Mouse (Mus musculus): ENCODE results near the gene Ckap5. TPM values are rescaled to one million over a fixed set of nuclear protein-coding genes. Genes with fewer than 3 reads are reported as not detected.
"Not testable (repeated sequence)": the region's sequence is repeated elsewhere in the genome, so short reads cannot be mapped to it uniquely, and the experiment has no call there.

The Ckap5 gene
- 91.6 and 114 TPM in 2 replicates for total RNA-seq (2017)

DNA sequence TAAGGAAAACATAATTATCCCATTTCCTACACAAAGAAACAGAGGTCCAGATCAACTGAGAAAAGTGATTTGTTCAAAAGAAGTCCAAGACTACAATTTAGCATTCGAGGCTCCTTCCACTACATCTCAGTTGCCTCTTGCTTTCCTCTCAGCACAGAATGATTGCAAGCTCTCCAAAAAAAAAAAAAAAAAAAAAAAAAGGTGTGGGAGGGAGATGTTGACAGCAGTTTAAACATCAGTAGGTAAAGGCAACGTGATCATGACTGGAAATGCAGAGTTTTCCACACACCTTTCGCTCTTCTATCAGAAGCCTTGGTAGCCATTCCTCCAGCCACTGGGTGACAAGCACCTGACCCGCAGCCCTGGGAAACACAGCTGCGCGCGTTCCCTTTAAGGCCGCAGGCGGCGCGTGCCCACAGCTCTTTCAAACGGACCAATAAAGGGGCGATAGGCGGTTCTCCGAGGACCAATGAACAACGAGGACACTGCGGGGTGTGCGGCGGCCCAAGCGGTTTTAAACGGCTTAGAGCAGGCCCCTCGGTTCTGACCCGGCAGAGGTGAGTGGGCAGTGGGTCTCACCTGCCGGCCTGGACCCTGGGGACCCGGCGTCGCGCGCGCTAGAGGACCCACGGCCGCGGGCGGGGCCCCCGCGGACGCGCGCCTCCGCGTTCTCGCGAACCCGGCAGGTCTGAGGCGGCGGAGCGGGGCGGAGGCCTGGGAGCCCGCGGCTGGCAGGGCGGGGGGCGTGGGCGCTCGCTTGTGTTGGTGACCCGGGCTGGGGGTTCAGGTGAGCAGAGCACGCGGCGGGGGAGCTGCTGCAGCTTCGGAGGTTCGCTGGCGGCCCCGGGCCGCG lies at the start of gene Ckap5:
Ckap5 (plus strand) TSS at position 469 of the 853 bp plus-strand sequence.
- peak; percentile 100 for ATAC-seq (replicated peaks in 1 of 2; ENCODE audit: insufficient read depth in 1 of 2, low FRiP score in 2 of 2, low TSS enrichment in 1 of 2, low read depth in 1 of 2, poor library complexity in 2 of 2, severe bottlenecking in 2 of 2)

GRCm38 (mm10) chr2:91476841-91477240 lies 49.7 kb upstream of the Ckap5 start:
- no peak for ATAC-seq (replicated peaks in 1 of 2; ENCODE audit: insufficient read depth in 1 of 2, low FRiP score in 2 of 2, low TSS enrichment in 1 of 2, low read depth in 1 of 2, poor library complexity in 2 of 2, severe bottlenecking in 2 of 2)

DNA sequence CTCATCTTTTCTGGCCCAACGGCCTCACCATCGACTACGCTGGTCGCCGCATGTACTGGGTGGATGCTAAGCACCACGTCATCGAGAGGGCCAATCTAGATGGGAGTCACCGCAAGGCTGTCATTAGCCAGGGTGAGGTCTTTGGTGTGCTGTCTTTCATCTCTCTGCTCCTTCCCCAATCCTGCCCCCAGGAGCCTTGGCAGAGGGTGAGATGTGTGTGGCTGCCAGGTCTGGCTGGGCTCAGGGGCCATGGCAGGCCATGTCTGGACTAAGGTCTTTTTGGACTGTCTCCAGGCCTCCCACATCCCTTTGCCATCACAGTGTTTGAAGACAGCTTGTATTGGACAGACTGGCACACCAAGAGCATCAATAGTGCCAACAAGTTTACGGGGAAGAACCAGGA lies 46.2 kb upstream of the Ckap5 start:
- no peak for ATAC-seq (replicated peaks in 1 of 2; ENCODE audit: insufficient read depth in 1 of 2, low FRiP score in 2 of 2, low TSS enrichment in 1 of 2, low read depth in 1 of 2, poor library complexity in 2 of 2, severe bottlenecking in 2 of 2)

- ATAC-seq (replicated peaks in 1 of 2; ENCODE audit: insufficient read depth in 1 of 2, low FRiP score in 2 of 2, low TSS enrichment in 1 of 2, low read depth in 1 of 2, poor library complexity in 2 of 2, severe bottlenecking in 2 of 2), result peak; percentile 62 to 65; a peak in 2 of 4 replicates
Measured at GRCm38 (mm10) chr2:91480805-91481514, 45.6 kb upstream of the Ckap5 start.

DNA sequence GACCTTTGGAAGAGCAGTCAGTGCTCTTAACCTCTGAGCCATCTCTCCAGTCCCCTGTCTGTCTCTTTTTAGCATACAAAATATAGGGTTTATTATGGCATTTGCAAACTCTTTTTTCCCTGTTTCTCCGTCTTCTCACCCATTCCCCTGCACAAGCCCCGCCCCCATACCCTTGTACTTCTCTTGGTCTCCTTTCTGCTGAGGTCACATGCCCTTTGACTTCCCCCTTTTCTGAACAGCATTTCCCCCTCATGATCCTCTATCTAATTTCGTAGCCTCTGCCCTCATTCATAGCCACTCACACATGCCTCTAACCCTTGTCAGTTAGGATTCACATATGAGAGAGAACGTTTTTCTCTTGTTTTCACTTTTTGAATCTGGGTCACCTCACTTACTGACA lies 41.9 kb upstream of the Ckap5 start:
- peak; percentile 61 to 76 for ATAC-seq (replicated peaks in 1 of 2; ENCODE audit: insufficient read depth in 1 of 2, low FRiP score in 2 of 2, low TSS enrichment in 1 of 2, low read depth in 1 of 2, poor library complexity in 2 of 2, severe bottlenecking in 2 of 2)

GRCm38 (mm10) chr2:91485256-91485655 lies 41.3 kb upstream of the Ckap5 start:
- no peak for ATAC-seq (replicated peaks in 1 of 2; ENCODE audit: insufficient read depth in 1 of 2, low FRiP score in 2 of 2, low TSS enrichment in 1 of 2, low read depth in 1 of 2, poor library complexity in 2 of 2, severe bottlenecking in 2 of 2)

GRCm38 (mm10) chr2:91487295-91487694 lies 39.3 kb upstream of the Ckap5 start:
- ATAC-seq (replicated peaks in 1 of 2; ENCODE audit: insufficient read depth in 1 of 2, low FRiP score in 2 of 2, low TSS enrichment in 1 of 2, low read depth in 1 of 2, poor library complexity in 2 of 2, severe bottlenecking in 2 of 2), result not testable (repeated sequence)

DNA sequence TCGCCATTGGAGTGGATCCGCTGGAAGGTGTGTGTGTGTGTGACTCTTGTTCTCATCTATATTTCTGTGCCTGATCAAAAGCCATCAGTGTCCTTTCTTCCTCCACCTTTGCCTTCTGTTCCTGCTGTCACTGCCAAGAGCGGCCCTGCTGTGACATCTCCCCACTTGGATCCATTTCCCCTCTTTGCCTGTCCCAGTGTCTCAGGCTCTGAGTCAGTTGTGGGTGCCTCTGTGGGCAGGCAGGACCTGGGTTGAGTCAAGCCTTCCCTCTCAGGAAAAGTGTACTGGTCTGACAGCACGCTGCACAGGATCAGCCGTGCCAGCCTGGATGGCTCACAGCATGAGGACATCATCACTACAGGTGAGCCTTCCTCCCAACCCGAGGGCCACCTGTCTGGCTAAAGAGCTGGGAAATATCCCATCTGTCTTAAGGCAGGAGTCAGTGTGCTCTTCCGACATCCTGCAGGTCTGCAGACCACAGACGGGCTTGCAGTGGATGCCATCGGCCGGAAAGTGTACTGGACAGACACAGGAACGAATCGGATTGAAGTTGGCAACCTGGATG lies 34.4 kb upstream of the Ckap5 start:
- no peak for ATAC-seq (replicated peaks in 1 of 2; ENCODE audit: insufficient read depth in 1 of 2, low FRiP score in 2 of 2, low TSS enrichment in 1 of 2, low read depth in 1 of 2, poor library complexity in 2 of 2, severe bottlenecking in 2 of 2)

DNA sequence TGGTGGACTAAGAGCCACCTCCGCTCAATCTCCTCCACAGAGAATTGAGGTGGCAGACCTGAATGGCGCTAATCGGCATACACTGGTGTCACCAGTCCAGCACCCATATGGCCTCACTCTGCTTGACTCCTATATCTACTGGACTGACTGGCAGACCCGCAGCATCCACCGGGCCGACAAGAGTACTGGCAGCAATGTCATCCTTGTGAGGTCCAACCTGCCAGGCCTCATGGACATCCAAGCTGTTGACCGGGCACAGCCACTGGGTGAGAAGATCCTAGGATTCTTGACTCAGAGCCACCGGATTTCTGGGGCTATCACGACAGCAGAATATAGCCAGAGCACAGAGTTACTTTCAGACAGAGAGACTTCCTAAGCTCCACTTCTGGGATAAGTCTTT lies 32.6 kb upstream of the Ckap5 start:
- ATAC-seq (replicated peaks in 1 of 2; ENCODE audit: insufficient read depth in 1 of 2, low FRiP score in 2 of 2, low TSS enrichment in 1 of 2, low read depth in 1 of 2, poor library complexity in 2 of 2, severe bottlenecking in 2 of 2), result no peak

DNA sequence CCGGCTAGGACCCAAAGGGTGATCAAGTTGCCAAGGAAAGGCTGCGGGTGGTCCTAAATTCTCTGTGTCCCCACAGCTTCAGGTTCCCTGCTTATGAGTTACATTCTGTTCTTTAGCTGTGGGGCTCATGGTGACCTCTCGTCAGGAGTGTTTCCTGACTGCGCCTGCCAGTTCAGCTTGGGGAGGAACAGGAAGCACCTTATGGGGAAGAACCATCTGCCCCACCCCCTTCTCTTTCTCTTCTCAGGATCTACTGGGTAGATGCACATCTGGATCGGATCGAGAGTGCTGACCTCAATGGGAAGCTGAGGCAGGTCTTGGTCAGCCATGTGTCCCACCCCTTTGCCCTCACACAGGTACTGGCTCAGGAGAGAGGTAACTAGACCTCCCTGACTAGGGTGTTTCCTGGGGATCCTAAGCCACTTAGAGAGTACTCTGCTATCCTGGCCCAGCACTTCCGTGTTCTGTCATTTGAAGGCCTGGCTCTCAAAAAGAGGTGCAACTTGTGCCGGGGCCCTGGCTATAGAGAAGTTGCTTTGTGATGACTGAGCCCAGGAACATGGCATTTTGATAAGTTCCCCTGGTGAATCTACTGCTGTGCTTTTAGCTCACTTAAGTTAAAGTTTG lies 28.4 kb upstream of the Ckap5 start:
- ATAC-seq (replicated peaks in 1 of 2; ENCODE audit: insufficient read depth in 1 of 2, low FRiP score in 2 of 2, low TSS enrichment in 1 of 2, low read depth in 1 of 2, poor library complexity in 2 of 2, severe bottlenecking in 2 of 2), result peak; percentile 78 to 80

DNA sequence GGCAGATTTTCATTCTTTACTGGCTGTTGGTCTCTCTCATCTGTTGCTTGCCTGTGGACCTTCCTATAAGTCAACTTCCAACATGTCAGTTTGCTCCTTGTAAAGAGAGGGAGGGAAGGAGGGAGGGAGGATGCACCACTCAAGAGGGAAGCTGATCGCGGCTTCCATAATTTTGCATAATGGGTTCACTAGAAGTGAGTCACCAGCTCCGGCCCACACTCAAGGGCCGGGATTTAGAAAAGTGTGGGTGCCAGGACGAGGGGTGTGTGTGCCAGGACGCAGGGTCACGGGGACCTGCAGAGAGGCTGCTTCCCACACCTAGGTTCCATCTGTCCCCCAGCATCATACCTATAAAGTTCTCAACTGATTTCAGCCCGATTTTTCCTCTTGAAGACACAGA lies 18.5 kb upstream of the Ckap5 start:
- ATAC-seq (replicated peaks in 1 of 2; ENCODE audit: insufficient read depth in 1 of 2, low FRiP score in 2 of 2, low TSS enrichment in 1 of 2, low read depth in 1 of 2, poor library complexity in 2 of 2, severe bottlenecking in 2 of 2), result no peak

- no peak for ATAC-seq (replicated peaks in 1 of 2; ENCODE audit: insufficient read depth in 1 of 2, low FRiP score in 2 of 2, low TSS enrichment in 1 of 2, low read depth in 1 of 2, poor library complexity in 2 of 2, severe bottlenecking in 2 of 2)
Measured at GRCm38 (mm10) chr2:91517186-91517585, 9.4 kb upstream of the Ckap5 start.

- no peak for ATAC-seq (replicated peaks in 1 of 2; ENCODE audit: insufficient read depth in 1 of 2, low FRiP score in 2 of 2, low TSS enrichment in 1 of 2, low read depth in 1 of 2, poor library complexity in 2 of 2, severe bottlenecking in 2 of 2)
Measured at GRCm38 (mm10) chr2:91527147-91527486, 555 bp downstream of the Ckap5 start.

DNA sequence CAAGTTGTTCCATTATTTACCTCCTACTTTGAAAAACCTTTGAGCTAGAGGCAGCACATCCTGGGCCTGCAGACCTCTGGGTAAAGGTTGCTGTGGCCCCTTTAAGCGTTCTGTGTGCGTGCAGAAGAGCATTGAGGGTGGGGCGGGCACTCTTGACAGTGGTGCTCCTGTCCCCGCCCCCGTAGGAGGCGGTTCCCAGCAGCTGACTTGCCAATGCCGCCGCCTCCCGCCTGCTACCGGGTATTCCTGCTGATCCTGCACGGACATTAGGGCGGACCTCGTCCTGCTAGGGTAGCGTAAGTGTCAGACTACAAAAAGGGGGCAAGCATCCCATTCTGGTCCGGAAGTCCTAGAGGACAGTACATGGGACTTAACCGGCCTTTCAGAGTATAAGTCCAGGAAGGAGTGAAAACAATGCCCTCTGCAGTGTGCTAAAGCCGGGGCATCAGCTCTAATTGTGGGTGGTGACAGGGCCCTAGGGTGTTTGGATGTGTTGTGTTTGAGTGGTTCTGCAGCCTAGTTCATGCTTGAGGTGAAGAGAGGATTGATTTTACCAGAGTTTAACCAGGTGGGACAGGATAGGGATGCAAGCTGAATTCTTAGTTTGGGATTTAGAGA lies 11.1 kb downstream of the Ckap5 start:
- ATAC-seq (replicated peaks in 1 of 2; ENCODE audit: insufficient read depth in 1 of 2, low FRiP score in 2 of 2, low TSS enrichment in 1 of 2, low read depth in 1 of 2, poor library complexity in 2 of 2, severe bottlenecking in 2 of 2), result peak; percentile 99

- no peak for ATAC-seq (replicated peaks in 1 of 2; ENCODE audit: insufficient read depth in 1 of 2, low FRiP score in 2 of 2, low TSS enrichment in 1 of 2, low read depth in 1 of 2, poor library complexity in 2 of 2, severe bottlenecking in 2 of 2)
Measured at GRCm38 (mm10) chr2:91568125-91568524, 41.6 kb downstream of the Ckap5 start.

DNA sequence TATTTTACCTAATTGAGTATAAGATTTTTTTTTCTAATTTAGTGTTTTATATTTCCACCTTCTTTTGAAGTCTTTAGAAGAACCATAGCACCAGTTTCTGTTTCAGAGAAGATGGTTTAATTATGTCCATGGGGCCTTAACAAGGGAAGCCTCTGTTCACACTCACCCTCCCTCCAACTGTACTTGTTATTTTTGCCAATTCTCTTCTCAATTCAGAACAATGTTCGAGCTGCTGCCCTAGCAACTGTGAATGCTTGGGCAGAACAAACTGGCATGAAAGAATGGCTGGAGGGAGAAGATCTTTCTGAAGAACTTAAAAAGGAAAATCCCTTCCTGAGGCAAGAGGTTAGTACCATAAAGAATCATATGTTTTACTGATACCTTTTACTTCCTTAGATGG lies 54.3 kb downstream of the Ckap5 start:
- ATAC-seq (replicated peaks in 1 of 2; ENCODE audit: insufficient read depth in 1 of 2, low FRiP score in 2 of 2, low TSS enrichment in 1 of 2, low read depth in 1 of 2, poor library complexity in 2 of 2, severe bottlenecking in 2 of 2), result no peak

DNA sequence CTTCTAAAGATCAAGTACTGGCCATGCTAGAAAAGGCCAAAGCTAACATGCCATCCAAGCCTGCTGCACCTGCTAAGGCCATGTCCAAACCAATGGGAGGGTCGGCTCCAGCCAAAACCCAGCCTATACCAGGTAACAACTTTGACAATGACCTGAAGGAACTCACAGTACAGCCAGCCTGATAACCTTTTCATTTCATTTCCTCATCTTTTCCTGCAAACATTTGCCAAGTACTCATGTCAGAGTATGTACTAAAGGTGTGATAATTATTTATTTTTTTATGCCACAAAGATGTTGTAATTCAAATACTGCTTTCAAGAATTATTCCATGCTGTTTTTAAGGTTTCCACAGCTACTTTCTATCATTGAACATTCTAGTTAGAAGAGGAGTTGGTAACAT lies 59.7 kb downstream of the Ckap5 start:
- ATAC-seq (replicated peaks in 1 of 2; ENCODE audit: insufficient read depth in 1 of 2, low FRiP score in 2 of 2, low TSS enrichment in 1 of 2, low read depth in 1 of 2, poor library complexity in 2 of 2, severe bottlenecking in 2 of 2), result no peak

- ATAC-seq (replicated peaks in 1 of 2; ENCODE audit: insufficient read depth in 1 of 2, low FRiP score in 2 of 2, low TSS enrichment in 1 of 2, low read depth in 1 of 2, poor library complexity in 2 of 2, severe bottlenecking in 2 of 2), result no peak
Measured at GRCm38 (mm10) chr2:91600475-91600874, 73.9 kb downstream of the Ckap5 start.

Data from hematopoietic stem cell, adult 5-6 weeks (primary cell).